Comparison of ENCODE assay signal across 19 mouse cellular contexts in genomic region chr10:94734829-94735228, GRCm38 (mm10).
"Had no signal": no experiment of that assay in that cellular context is flagged by ENCODE, and none has a peak within 500 bp of the region (broad histone marks: within the 10 kb centered on the region; RNA-seq: fewer than 3 reads in every experiment).

No protein-coding gene starts in this region.

- H3K9ac ChIP-seq: intestine, embryonic 15.5 days; limb, embryonic 13.5 days; midbrain, embryonic 13.5 days; neural tube, embryonic 13.5 days; stomach, embryonic 15.5 days had no signal

- H3K4me1 ChIP-seq: intestine, embryonic 15.5 days; limb, embryonic 10.5 days; midbrain, embryonic 10.5 days; midbrain, embryonic 13.5 days; neural tube, embryonic 13.5 days; stomach, embryonic 15.5 days had no signal

- H3K27ac ChIP-seq: intestine, embryonic 15.5 days; limb, embryonic 10.5 days; limb, embryonic 13.5 days; midbrain, embryonic 10.5 days; midbrain, embryonic 13.5 days; neural tube, embryonic 13.5 days; stomach, embryonic 15.5 days had no signal

- H3K36me3 ChIP-seq: intestine, embryonic 15.5 days; limb, embryonic 10.5 days; limb, embryonic 13.5 days; midbrain, embryonic 10.5 days; midbrain, embryonic 13.5 days; neural tube, embryonic 13.5 days; stomach, embryonic 15.5 days had no signal

- H3K4me3 ChIP-seq: intestine, embryonic 15.5 days; limb, embryonic 10.5 days; limb, embryonic 13.5 days; midbrain, embryonic 10.5 days; midbrain, embryonic 13.5 days; myocyte; neural tube, embryonic 13.5 days; stomach, embryonic 15.5 days had no signal

- H3K9me3 ChIP-seq: intestine, embryonic 15.5 days; limb, embryonic 10.5 days; limb, embryonic 13.5 days; midbrain, embryonic 10.5 days; midbrain, embryonic 13.5 days; neural tube, embryonic 13.5 days; stomach, embryonic 15.5 days had no signal

- ATAC-seq: intestine, embryonic 15.5 days; midbrain, embryonic 13.5 days; midbrain, embryonic 16.5 days had no signal

- DNase-seq: kidney, adult 11 months; kidney, adult 8-10 months; kidney, postnatal 25 days; lung, adult 2 months; lung, postnatal 14 days; lung, postnatal 4 days; retina, postnatal 1 day; right cerebral cortex, postnatal 25 days; spleen, adult 18-20 months; thymus, postnatal 36 days had no signal

- H3K4me2 ChIP-seq: intestine, embryonic 15.5 days; limb, embryonic 13.5 days; midbrain, embryonic 13.5 days; neural tube, embryonic 13.5 days; stomach, embryonic 15.5 days had no signal

- H3K27me3 ChIP-seq: intestine, embryonic 15.5 days; limb, embryonic 13.5 days; midbrain, embryonic 13.5 days; neural tube, embryonic 13.5 days; stomach, embryonic 15.5 days had no signal
